Mouse (Mus musculus) thymus, postnatal 14 days (tissue): ENCODE measurements at regions not wholly inside any gene's neighbourhood (a gene's known extent, or its start where the extent isn't known, plus 50 kb on each side); places are given as distances from the start of the nearest gene placed in this dataset.

ENCODE experiments used
- DNase-seq: peaks from one replicate; pipeline ENCODE4 v3.0.0; 2021

- DNase-seq, result no peak
These were observed 459.0 kb downstream of the Sorl1 start for GRCm38 (mm10) chr9:41665000-41665685.

DNA sequence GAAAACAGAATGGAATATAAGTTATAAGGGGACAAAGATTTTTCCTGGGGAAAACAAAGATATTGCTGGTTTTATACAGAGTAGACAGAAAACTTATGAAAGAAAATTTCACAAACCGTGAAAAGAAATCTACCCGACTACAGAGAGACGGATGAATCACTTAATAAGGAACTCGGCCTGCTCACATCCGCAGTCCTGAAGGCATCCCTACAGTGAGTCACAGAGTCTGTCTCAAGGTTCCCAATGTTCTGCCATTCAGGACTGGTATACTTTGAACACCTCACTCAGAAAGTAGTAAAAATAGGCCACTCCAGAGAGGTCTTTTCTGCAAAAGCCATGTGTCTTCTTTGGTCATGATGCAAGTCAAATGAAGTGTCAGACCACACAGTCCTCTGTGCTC, 463.5 kb downstream of the Sorl1 start:
- no peak for DNase-seq

- no peak for DNase-seq
These were observed 464.1 kb downstream of the Sorl1 start for GRCm38 (mm10) chr9:41660011-41660410.

DNA sequence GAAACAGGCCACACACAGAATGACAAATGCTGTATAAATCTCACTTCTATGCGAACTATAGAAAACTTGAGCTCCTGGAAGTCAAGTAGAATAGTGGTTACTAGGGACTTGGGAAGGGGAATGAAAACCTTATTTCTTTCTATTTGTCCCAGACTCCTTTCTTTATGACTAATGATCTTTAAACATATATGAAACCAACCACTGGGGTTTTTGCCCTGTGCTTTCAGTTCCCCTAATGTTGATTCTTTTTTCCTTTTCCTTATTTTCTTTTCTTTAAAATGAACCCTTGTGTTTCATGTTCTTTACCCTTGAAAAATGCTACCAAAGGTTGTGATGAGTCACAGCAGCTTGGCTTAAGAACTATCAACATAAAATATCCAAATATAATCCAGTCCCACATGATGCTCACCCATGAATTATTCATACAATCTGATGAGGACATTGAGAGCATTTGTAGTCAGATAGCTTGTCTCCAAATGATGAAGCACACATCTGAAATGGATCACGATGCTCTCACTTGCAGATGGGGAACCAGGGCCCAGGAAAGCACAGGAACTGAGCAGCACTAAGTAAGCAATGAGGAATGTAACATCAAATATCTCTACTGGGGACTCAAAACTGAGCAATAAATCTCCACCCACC, 470.2 kb upstream of the Ubash3b start:
- no peak for DNase-seq

- no peak for DNase-seq
These were observed 459.8 kb upstream of the Ubash3b start for GRCm38 (mm10) chr9:41621341-41621740.

DNA sequence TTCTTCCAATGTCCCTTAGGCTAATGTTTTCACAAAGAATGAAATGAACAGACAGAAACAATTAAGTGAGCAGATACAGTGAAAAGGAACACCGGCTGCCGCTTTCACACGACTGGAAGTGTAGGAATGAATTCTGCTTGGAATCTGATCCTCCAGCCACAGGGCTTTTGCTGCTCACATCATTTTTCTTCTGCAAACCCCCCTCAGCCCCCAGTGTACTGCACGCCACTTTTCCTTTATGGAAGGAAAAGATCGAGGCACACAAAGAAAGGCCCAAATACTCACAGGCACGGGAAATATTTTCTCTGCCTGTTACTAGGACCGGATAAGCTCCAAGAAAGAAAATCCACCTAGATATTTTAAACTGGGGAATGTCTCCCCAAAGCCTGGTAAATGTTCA, 452.5 kb upstream of the Ubash3b start:
- DNase-seq, result no peak

DNA sequence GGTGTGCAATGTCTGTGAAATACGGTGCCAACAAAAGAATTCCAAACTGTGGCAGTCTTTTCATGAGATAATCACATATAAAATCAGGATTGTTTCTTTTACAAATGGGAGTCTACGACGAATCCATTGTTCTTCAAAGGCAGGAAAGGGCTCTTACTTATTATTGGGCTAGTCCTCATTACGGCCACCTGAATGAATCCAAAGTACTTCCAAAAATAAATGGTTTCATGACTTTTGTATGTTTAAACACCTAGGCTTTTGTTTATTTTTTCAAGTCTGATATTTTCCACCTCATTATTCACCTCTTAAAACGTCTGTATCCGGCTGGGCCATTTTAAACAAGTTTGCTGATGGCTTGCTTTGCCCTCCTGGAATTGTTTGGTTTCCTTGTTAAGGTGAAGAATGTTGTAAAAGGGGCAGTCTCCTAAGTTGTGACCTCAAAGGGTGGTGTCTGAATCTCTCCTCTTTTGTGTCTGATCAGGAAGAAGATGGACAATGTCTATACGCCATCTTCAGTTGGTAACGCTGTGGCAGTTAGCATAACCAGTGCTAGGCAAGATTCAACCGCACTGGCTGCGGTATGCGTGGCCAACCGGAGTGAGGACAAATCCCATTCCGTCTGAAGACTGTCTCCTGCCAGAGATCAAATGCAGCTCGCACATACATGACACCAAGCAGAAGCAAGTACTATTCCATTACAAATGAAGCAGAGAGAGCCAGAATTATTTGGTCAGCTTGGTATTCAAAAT, 451.5 kb upstream of the Ubash3b start:
- DNase-seq, result no peak

- DNase-seq, result no peak
These were observed 450.9 kb upstream of the Ubash3b start for GRCm38 (mm10) chr9:41612452-41612795.

GRCm38 (mm10) chr9:41611534-41612451, 450.3 kb upstream of the Ubash3b start:
- no peak for DNase-seq

DNA sequence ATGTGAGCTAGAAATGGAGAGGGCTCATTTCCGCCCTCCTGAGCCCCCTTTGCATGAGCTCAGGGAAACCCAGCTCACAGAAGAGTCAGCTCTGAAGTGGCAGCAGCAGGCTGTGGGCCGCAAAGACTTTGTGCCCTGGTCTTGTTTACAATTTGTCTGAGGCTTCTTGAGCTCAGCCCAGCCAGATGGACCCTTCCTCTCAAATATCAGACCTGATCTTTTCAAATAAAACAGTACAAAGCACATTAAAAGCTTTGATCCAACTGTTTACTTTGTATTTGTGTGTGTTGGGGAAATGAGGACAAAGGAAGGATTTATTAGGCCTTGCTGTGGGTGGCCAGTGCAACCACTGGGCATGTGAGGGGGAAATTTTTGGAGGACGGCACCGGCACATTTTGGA, 448.9 kb upstream of the Ubash3b start:
- DNase-seq, result no peak

DNA sequence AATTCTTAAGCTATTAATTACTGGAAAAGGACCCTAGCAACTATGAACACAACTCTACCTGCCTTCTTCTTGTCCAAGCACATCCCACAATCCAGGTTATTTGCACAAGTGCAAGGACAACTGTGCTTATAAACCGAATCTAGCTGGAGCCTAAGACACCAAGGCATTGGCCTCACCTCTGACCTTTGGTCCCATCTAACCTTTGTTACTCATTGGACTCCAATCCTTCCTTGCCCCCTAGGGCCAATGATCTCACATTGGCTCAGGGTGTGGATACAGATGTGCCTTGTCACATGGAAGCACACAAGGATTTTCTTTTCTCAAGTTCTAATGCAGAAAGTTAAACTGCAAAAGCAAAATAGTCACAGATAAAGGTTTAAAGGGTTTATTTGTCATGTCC, 444.6 kb upstream of the Ubash3b start:
- no peak for DNase-seq

GRCm38 (mm10) chr9:41604916-41605315, 443.4 kb upstream of the Ubash3b start:
- no peak for DNase-seq

DNA sequence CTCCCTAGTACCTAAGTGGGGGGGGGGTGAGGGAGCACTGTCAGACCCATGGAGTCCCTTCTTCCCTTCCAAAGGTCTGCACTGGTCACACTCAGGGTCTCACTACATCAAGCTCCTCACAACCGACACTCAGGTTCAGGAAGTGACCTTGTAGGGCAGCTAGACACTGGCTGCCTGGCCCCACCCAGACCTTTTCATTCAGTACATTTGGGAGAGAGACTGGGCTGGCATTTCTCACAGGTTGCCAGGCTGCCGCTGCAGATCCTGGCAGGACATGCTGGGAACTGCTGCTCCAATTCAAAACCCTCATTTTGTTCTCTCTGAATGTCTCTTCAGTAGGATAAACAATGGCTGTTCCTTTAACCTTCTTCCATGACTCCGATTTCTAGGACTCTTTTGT, 439.3 kb upstream of the Ubash3b start:
- no peak for DNase-seq

DNA sequence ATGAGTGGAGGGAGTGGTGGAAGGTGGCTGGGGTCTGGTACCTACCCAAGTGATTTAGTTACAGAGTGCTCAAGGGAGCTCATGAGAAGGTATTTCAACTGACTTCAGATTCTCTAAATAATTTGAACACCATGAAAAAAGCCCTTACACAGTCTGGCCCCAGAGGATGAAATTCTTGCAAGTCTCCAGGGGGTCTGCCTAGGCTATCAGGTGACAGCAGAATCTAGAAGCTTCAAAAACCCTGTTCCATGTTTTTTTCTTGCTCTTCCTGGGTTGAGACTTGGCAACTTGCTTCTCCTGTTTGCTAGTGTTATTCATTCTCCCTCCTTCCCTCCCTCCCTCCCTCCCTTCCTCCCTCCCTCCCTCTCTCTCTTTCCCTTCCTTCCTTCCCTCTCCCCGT, 438.4 kb upstream of the Ubash3b start:
- DNase-seq, result no peak

- DNase-seq, result no peak
These were observed 434.3 kb upstream of the Ubash3b start for GRCm38 (mm10) chr9:41595749-41596148.

- no peak for DNase-seq
These were observed 432.5 kb upstream of the Ubash3b start for GRCm38 (mm10) chr9:41593998-41594397.

- DNase-seq, result no peak
These were observed 431.6 kb upstream of the Ubash3b start for GRCm38 (mm10) chr9:41592900-41593690.

- no peak for DNase-seq
These were observed 430.6 kb upstream of the Ubash3b start for GRCm38 (mm10) chr9:41592101-41592500.

GRCm38 (mm10) chr9:41590164-41590563, 428.7 kb upstream of the Ubash3b start:
- DNase-seq, result no peak

GRCm38 (mm10) chr9:41588466-41589425, 427.2 kb upstream of the Ubash3b start:
- no peak for DNase-seq

DNA sequence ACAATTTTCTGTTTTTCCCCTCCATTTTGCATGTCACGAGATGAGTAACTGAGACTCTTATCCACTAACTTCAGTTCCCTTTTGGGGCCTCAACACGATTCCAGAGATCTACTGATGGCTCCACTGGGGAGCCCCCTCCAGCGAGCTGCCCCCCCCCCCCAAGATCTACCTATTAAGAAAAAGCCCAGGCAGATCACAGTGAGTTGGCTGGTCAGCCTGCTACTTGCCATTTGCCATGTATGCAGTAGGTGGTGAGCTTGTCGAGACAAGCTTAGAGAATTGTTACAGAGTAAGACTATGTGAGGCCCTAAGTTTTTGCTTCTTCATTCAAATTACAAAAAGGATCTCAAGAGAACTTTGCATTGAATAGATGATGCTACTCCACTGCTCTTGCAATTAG, 426.3 kb upstream of the Ubash3b start:
- no peak for DNase-seq
